Mouse (Mus musculus) heart, postnatal 0 days (tissue): ENCODE results near the gene Prkch.

ENCODE experiments used
- CTCF ChIP-seq: IDR thresholded peaks from 2 replicates; pipeline ENCODE4 v1.5.1; 2016; ENCODE audit warnings: antibody characterized with exemption, control low read depth, low read depth
- EP300 ChIP-seq: IDR thresholded peaks from 2 replicates; pipeline ENCODE4 v1.6.1; 2016; ENCODE audit warnings: antibody characterized with exemption, low read depth

GRCm38 (mm10) chr12:73824828-73825227 is 240.2 kb downstream of the Prkch start:
- TF ChIP-seq CTCF = no peak
- no peak for TF ChIP-seq EP300
